Mouse (Mus musculus) forebrain, embryonic 10.5 days (tissue): ENCODE results near the gene Cited4. TPM values are rescaled to one million over a fixed set of nuclear protein-coding genes. Genes with fewer than 3 reads are reported as not detected.

ENCODE experiments used
- DNase-seq: peaks from one replicate; pipeline ENCODE4 v3.0.0-alpha.2; 2017; ENCODE audit warnings: low spot score; ENCODE audit errors: extremely low spot score
- H3K27ac ChIP-seq: fragments of 300-500 bp; sonication (generic); 2 replicates; pipeline ENCODE4 v1.5.1; 2016; ENCODE audit warnings: mild to moderate bottlenecking
- H3K27me3 ChIP-seq: fragments of 300-500 bp; sonication (generic); 2 replicates; pipeline ENCODE4 v1.6.1; 2016; ENCODE audit warnings: mild to moderate bottlenecking; ENCODE audit not compliant: poor library complexity, severe bottlenecking
- H3K36me3 ChIP-seq: fragments of 300-500 bp; sonication (generic); replicated peaks from 2 replicates; pipeline ENCODE4 v1.6.1; 2016; ENCODE audit warnings: mild to moderate bottlenecking, moderate library complexity
- H3K4me1 ChIP-seq: fragments of 300-500 bp; sonication (generic); 2 replicates; pipeline ENCODE4 v1.6.1; 2016
- H3K4me3 ChIP-seq: fragments of 300-500 bp; sonication (generic); 2 replicates; pipeline ENCODE4 v1.5.1; 2016; ENCODE audit warnings: mild to moderate bottlenecking, moderate library complexity
- H3K9me3 ChIP-seq: fragments of 300-500 bp; sonication (generic); 2 replicates; pipeline ENCODE4 v1.6.1; 2016; ENCODE audit warnings: mild to moderate bottlenecking, moderate library complexity
- WGBS: fragments of 180-500 bp; shearing (Covaris S2); methylation state at CpG from one replicate; pipeline ENCODE4 v1.1.7; 2016; 5-methylcytosine and 5-hydroxymethylcytosine counted together
- polyA plus RNA-seq: library from polyadenylated mRNA; unstranded; fragments of >200 nt; fragmentation: Nextera tagmentation; extraction: Ambion mirVana; gene quantifications from 2 replicates; pipeline ENCODE4 v1.2.1, GENCODE M21; 2016

Gene Cited4
- polyA plus RNA-seq, 1 experiment from 2014 or later, result 14.3 TPM

DNA sequence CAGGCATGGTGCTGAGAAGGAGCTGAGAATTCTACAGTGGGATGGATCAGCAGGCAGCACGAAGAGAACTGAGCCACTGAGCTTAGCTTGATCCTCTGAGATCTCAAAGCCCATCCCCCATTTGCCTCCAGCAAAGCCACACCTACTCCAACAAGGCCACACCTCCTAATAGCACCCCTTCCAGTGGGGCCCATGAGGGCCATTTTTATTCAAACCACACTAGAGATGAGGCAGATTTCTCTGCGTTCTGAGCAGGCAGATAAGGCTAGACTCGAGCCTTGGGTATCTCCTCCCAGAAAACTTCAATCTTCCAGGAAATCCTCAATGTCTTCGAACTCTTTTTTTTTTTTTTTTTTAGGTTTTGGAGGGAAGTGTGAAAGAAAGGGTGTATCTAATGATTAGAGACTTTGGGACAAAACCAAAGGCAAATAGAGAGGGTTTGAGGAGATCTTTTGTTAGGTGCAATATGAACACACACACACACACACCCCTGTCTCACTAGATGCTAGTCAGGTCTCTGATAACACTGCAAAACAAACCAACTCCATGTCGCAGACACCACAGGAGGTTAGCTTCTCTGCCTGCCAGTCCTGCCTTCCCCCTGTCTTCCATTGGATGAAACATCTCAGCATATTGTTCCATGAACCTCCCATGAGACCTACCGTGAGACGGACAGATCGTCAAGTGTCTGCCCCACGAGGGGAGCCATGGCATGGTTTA lies 17.1 kb downstream of the Cited4 start:
- no peak overlapping the region for H3K27ac ChIP-seq
- 65% methylated on average over 9 of the region's 9 CpGs for WGBS
- H3K4me3 ChIP-seq, result no peak overlapping the region
- H3K9me3 ChIP-seq, result no peaks in the 10 kb centered on the region
- no peak for DNase-seq
- 0 out of 2 replicates have a peak, but pooled peaks cover 3% of the 10 kb centered on the region for H3K27me3 ChIP-seq
- H3K4me1 ChIP-seq, result peaks cover 10% of the 10 kb centered on the region
- H3K36me3 ChIP-seq, result no peaks in the 10 kb centered on the region

DNA sequence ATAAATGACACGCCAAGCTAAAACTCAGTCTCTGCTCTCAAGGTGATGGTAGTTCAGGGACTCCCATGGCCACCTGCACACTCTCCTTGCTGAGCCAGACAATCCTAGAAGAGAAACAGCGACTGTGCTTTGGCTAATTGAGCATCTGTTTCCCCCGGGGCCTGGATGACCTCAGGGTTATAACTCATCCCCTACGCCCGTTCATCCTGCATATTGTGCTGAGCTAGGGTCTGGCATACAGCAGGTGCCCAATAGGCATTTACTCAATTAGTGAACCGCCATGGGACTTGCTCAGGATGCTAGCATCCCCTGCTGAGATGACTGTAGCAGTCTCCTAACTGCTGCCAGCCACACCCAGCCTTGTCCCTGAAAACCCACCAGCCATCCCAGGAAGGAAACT lies 20.9 kb downstream of the Cited4 start:
- no peak for DNase-seq
- Histone ChIP-seq H3K4me1 (peaks cover 13% of the 10 kb centered on the region), H3K4me3 (no peak overlapping the region), H3K27me3 (no peaks in the 10 kb centered on the region), H3K36me3 (no peaks in the 10 kb centered on the region), H3K27ac (no peak overlapping the region), H3K9me3 (no peaks in the 10 kb centered on the region)
- 58% methylated on average over 6 of the region's 6 CpGs for WGBS

DNA sequence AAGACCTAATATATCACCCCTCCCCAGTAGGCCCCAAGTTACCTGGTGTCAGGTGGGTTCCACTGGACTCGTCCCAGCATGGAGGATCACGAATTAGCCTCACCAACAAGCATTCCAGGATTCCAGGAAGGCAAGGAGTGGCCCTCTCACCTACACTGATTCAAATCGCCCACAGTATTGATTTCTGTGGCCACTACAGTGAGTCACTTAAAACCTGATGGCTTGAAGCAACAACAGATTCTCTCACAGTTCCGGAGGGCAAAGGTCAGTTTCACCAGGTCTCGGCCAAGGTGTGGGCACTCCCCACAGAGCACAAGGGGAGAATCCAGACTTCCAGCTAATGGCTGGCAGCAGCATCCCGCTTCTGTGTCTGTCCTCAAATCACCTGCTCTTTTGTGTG lies 22.9 kb downstream of the Cited4 start:
- H3K36me3 ChIP-seq, result no peaks in the 10 kb centered on the region
- H3K9me3 ChIP-seq, result no peaks in the 10 kb centered on the region
- DNase-seq, result no peak
- H3K27me3 ChIP-seq, result peaks cover 6% of the 10 kb centered on the region
- 73% methylated on average over 6 of the region's 6 CpGs for WGBS
- H3K4me1 ChIP-seq, result peaks cover 9% of the 10 kb centered on the region; the same call in 1 of the 2 replicates
- no peak overlapping the region for H3K4me3 ChIP-seq
- H3K27ac ChIP-seq, result no peak overlapping the region

DNA sequence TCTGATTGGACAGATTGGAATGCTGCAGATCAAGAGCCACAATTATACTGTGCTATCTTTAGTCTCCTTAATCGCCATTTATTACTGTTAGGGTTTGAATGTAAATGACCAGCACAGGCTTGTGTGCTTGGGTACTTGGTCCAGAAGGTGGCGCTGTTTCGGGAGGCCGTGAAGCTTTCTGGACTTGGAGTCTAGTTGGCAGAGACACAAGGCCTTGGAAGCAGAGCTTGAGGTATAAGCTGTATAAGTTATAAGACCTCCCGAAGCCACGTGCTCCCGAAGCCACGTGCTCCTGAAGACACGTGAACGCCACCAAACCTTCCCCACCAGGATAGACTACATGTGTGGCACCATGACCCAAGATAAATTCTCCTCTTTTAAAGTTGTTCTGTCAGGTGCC lies 26.3 kb downstream of the Cited4 start:
- H3K27ac ChIP-seq, result no peak overlapping the region
- H3K4me3 ChIP-seq, result no peak overlapping the region
- H3K9me3 ChIP-seq, result no peaks in the 10 kb centered on the region
- peaks cover 8% of the 10 kb centered on the region for H3K4me1 ChIP-seq
- WGBS, result 39% methylated on average over 10 of the region's 10 CpGs
- peak; percentile 59 for DNase-seq
- no peaks in the 10 kb centered on the region for H3K36me3 ChIP-seq
- H3K27me3 ChIP-seq, result peaks cover 33% of the 10 kb centered on the region

DNA sequence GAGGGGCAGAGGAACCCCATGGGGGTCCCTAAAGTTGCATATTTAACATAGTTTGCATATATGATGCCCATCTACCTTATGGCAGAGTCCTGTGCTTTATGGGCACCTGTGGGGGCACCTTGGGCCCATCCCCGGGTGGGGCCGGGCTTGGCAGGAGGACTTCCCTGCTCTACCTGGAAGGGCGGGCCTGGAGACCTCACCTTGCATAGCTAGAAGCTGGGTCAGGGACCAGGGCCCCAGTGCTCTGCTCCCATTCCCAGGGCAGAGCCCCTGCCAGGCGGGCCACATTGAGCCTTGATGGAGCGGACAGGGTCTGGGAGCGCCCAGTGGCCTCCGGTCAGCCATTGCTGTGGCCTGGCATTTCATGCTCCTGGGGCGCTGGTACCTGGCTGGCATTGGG lies 31.0 kb downstream of the Cited4 start:
- 90% methylated on average over 8 of the region's 8 CpGs for WGBS
- peak overlapping the region; percentile 37; the same call in 1 of the 2 replicates for H3K4me3 ChIP-seq

DNA sequence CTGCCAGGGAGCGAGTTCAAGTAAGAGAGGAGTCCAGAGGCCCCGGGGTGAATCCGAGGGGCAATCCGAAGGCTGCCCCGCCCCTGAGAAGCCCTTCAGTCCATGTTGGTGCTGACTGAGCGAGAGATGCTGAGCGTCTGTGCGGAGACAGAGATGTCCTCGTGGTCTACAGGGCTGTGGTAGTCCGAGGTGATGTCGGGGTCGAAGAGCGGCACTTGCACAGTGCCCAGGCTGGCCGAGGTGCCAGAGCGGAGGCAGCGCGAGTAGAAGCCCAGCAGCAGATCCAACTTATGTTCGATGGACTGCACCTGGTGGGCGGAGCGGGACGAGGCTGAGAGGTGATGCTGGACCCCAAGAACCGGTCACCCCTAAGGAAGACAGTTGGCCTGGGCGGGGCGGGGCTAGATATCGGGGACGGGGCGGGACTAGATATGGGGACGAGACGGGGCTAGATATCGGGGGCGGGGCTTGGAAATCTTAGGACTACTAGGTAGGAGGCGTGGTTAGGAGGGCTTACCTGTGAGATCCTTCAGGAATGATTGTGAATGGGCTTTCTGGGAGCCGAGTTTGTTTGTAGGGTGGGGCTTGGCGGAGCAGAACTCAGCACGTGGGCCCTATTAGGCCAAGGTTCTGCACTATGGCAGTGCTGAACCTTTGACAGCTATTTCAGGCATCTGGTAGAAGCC lies 31.6 kb downstream of the Cited4 start:
- WGBS, result 9% methylated on average over 35 of the region's 35 CpGs
- Histone ChIP-seq H3K36me3 (no peaks in the 10 kb centered on the region), H3K9me3 (no peaks in the 10 kb centered on the region), H3K27me3 (peaks cover 70% of the 10 kb centered on the region), H3K4me3 (peak overlapping the region; percentile 37), H3K4me1 (peaks cover 12% of the 10 kb centered on the region), H3K27ac (no peak overlapping the region)
- no peak for DNase-seq

More for the DNA sequence above, 31.0 kb downstream of the Cited4 start:
- Histone ChIP-seq H3K27me3 (peaks cover 69% of the 10 kb centered on the region), H3K9me3 (no peaks in the 10 kb centered on the region), H3K36me3 (no peaks in the 10 kb centered on the region), H3K27ac (no peak overlapping the region), H3K4me1 (peaks cover 12% of the 10 kb centered on the region)
- DNase-seq, result no peak

DNA sequence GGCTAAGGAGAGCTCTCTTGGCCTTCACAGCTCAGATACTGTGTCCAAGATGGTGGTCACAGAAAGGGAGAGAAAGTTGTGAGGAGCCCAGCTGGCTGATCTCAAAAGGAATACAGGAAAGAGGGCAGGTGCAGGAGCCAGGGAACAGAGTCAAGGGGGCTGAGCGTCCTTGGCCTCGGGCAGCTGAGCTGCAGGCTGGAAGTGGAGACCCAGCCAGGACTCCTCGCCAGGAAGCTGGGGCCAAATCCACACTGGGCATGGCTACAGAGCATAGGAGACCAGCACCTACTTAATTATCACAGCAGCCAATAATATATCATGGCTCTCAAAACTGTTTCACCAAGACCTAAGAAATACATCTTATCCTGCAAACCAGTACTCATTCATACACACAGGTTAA lies 34.8 kb downstream of the Cited4 start:
- no peak for DNase-seq
- no peak overlapping the region for H3K4me3 ChIP-seq
- no peaks in the 10 kb centered on the region for H3K9me3 ChIP-seq
- H3K4me1 ChIP-seq, result peaks cover 12% of the 10 kb centered on the region
- H3K27ac ChIP-seq, result no peak overlapping the region
- 84% methylated on average over 3 of the region's 3 CpGs for WGBS
- H3K36me3 ChIP-seq, result no peaks in the 10 kb centered on the region
- peaks cover 65% of the 10 kb centered on the region for H3K27me3 ChIP-seq

DNA sequence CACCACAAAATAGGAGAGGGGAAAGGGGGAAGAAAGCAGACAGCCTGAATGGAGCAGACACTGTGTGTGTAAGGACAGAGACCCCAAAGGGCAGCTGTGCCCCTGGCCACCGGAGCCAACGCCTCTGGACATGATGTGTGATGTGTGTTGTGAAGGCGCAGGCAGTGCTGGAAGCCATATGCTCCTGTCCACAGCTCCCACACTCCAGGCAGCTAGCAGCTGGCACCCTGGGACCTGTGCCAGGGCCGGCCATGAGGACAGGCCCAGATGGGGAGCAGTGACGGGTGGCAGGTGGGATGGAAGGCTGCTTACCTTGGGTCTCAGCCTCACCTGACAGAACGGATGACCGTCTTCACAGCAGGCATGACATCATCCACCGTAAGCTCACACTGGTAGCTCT lies 35.7 kb downstream of the Cited4 start:
- 89% methylated on average over 8 of the region's 8 CpGs for WGBS

DNA sequence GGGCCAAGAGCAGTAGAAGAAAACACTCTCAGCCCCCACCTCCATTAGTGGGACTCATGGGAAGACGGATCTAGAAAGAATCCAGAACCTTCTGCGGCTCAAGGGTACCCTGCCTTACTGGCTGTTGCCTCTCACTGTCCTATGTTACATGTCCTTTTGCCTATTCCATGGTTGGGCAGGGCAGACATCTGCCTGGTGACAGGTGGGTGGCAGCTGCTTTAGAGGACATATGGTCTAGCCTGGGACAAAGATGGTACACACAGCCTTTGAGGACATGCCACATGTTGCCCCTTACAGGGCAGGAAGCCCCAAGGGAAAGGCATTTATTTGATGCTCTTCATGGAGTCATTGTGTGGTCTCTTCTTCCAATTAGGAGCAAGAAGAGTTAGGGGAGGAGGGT lies 36.1 kb downstream of the Cited4 start:
- WGBS, result 88% methylated on average over 2 of the region's 2 CpGs
- H3K36me3 ChIP-seq, result no peaks in the 10 kb centered on the region
- peaks cover 53% of the 10 kb centered on the region for H3K27me3 ChIP-seq
- no peak overlapping the region for H3K27ac ChIP-seq
- H3K9me3 ChIP-seq, result no peaks in the 10 kb centered on the region
- H3K4me3 ChIP-seq, result no peak overlapping the region
- no peak for DNase-seq
- H3K4me1 ChIP-seq, result peaks cover 10% of the 10 kb centered on the region

More for the DNA sequence above, 35.7 kb downstream of the Cited4 start:
- peaks cover 58% of the 10 kb centered on the region for H3K27me3 ChIP-seq
- H3K9me3 ChIP-seq, result no peaks in the 10 kb centered on the region
- no peak overlapping the region for H3K4me3 ChIP-seq
- DNase-seq, result no peak
- H3K36me3 ChIP-seq, result no peaks in the 10 kb centered on the region
- H3K4me1 ChIP-seq, result peaks cover 12% of the 10 kb centered on the region
- no peak overlapping the region for H3K27ac ChIP-seq

DNA sequence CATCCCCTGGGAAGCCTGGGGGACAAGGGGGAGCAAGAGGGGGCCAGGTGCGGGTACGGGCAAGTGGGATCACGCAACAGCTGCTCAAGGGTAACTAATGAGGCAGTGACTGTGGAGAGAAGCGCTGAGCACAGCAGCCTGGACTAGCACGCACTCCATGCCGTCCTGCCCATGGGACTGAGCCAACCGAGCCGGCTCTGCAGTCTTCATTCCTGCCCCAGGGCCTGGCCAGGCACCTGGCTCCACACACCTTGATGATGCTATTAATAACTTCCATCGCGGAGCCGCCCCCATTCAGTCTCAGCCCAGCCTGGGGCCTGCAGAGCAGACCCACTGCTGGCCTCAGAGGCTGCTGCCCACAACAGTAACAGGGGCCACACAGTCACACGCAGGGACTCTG lies 45.9 kb downstream of the Cited4 start:
- DNase-seq, result no peak
- H3K4me1 ChIP-seq, result peaks cover 18% of the 10 kb centered on the region
- no peaks in the 10 kb centered on the region for H3K9me3 ChIP-seq
- no peaks in the 10 kb centered on the region for H3K36me3 ChIP-seq
- no peak overlapping the region for H3K4me3 ChIP-seq
- peaks cover 55% of the 10 kb centered on the region for H3K27me3 ChIP-seq
- no peak overlapping the region for H3K27ac ChIP-seq
- 87% methylated on average over 12 of the region's 12 CpGs for WGBS

DNA sequence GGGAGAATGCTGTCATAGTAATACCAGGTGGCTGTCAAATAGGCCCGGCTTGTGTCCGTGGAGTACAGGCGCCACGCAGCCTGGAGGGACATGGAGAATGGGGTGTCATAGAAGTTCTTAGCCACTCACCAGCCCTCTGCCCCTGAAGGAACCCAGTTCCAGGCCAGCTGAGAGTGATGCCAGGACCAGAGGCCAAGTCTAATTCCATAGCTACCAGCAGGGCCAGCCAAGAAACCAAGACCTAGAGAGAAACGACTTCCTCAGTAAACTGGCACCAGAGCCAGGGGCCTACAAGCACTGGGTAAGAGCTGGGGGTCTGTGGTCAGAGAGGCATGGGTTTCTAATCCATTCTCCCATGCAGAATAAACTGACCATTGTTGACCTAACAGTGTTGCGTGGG lies 46.6 kb downstream of the Cited4 start:
- WGBS, result 95% methylated on average over 6 of the region's 6 CpGs
- H3K4me1 ChIP-seq, result peaks cover 18% of the 10 kb centered on the region
- H3K4me3 ChIP-seq, result no peak overlapping the region
- H3K27ac ChIP-seq, result no peak overlapping the region
- no peak for DNase-seq
- H3K27me3 ChIP-seq, result peaks cover 63% of the 10 kb centered on the region
- no peaks in the 10 kb centered on the region for H3K9me3 ChIP-seq
- H3K36me3 ChIP-seq, result no peaks in the 10 kb centered on the region

DNA sequence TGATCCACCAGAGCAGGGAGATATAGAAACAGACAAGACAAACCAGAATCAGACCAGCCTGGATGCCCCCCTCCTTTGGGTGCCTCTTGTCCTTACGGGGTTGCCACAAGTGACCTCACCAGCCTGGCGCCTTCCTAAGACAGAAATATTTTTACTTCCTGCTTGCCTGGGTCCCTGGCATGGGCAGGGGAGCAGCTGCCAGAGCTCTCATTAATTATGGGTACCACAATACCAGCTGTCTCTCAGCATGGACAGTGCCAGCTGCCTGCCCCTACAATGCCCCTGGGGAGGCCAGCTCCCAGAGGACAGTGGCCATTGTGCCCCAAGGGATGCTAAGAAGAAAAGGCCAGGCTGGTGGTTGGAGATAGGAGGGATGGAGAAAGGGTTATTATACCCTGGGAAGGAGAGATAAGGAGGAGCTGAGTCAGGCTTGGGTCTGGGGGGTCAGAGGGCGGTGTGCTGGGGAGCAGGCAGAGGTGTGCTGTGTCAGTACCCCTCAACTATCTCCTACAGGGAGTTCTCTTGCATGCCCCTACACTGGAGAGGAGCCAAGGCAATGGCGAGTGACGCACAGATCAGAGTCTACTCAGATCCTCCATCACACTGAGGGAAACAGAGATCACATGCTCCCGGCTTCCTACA lies 47.6 kb downstream of the Cited4 start:
- Histone ChIP-seq H3K27ac (no peak overlapping the region), H3K36me3 (no peaks in the 10 kb centered on the region), H3K4me3 (no peak overlapping the region), H3K9me3 (no peaks in the 10 kb centered on the region), H3K4me1 (peaks cover 18% of the 10 kb centered on the region), H3K27me3 (peaks cover 69% of the 10 kb centered on the region)
- 88% methylated on average over 6 of the region's 6 CpGs for WGBS
- no peak for DNase-seq

DNA sequence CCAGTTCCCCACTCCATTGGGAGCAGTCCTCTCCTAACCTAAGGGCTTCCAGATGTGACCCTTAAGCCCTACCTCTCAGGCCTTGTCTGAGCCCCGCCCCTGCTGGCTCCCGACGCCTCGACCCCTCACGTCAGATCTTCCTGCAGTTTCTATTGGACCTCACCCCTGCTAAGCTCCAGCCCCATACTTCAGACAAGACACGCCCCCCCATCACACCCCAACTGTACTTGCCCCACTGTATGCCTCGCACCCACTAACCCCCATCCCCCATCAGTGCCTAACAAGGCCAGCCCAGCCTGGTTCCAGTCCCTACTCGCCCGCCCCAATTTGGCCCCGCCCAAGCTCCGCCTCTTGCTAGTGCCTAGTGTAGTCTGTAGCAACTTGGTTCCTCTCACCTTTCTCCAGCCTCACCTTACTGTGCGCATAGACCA lies 49.8 kb downstream of the Cited4 start:
- peaks cover 71% of the 10 kb centered on the region for H3K27me3 ChIP-seq
- under 1% methylated on average over 12 of the region's 12 CpGs for WGBS
- no peaks in the 10 kb centered on the region for H3K36me3 ChIP-seq
- peak overlapping the region; percentile 45 for H3K27ac ChIP-seq
- H3K4me1 ChIP-seq, result peaks cover 18% of the 10 kb centered on the region
- peak; percentile 71 for DNase-seq
- peak overlapping the region; percentile 46 for H3K4me3 ChIP-seq
- no peaks in the 10 kb centered on the region for H3K9me3 ChIP-seq
